Mouse (Mus musculus): ENCODE measurements around the gene Smad6. TPM values are rescaled to one million over a fixed set of nuclear protein-coding genes. Genes with fewer than 3 reads are reported as not detected.
A peak's percentile ranks its signal among the peaks of the same experiment; 100 is the strongest.

Smad6 gene
- 1.8 and 1.9 TPM in 2 replicates for polyA plus RNA-seq (2014; fragmentation: Nextera tagmentation; extraction: Ambion mirVana)

DNA sequence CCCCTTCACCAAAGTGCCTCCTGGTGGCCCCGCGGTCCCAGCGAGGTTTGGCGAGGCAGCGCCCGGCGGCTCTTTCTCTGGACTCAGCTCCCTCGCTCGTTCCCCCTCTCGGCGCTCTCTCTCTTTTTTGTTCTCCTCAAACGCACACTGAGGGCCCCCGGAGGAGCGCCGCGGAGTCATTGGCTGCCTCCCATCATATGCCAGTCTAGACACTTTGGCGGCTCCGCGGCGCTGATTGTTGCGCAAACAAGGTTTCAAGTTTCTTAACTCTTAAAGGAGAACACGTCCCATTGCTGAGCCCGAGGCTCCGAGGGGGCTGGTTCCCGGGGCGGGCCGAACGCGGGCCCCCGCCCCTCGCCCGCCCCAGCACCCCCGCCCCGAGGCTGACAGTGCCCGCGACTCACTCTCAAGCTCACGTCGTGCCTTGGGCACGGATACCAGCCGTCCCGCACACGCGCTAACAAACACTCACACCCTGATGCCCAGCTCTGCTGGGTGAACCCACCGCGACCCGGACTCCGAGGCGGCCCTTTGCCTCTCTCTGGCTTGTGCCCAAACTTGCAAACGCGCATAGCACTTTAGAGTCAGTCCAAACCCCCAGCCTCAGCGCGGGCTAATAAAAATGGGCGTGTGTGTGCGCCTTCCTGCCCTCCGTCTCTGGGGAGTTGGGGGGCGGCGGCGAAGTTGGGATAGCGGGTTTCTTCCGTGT, at the start of gene Smad6:
Gene Smad6, minus strand, starts transcription at position 207 of the 709 bp plus-strand sequence.
- H3K9me3 ChIP-seq (replicated peaks; ENCODE audit: control insufficient read depth, low read length), result no peaks in the 10 kb centered on the region
- DNase-seq (ENCODE audit: low spot score) (peak; percentile 96), ATAC-seq (peak; percentile 63)
- H3K4me3 ChIP-seq (ENCODE audit: low read depth, low read length), result peak within 1 kb of the TSS; percentile 53
- H3K36me3 ChIP-seq (ENCODE audit: control insufficient read depth, insufficient read depth, low read length), result no peaks in the 10 kb centered on the region
- H3K27ac ChIP-seq (ENCODE audit: low read depth, low read length), result peak within 1 kb of the TSS; percentile 78
- WGBS, result under 1% methylated on average over 56 of the region's 60 CpGs
- H3K9ac ChIP-seq (ENCODE audit: low read length), result peak within 1 kb of the TSS; percentile 78
- H3K4me2 ChIP-seq (ENCODE audit: low read length), result peak within 1 kb of the TSS; percentile 89
- H3K4me1 ChIP-seq (ENCODE audit: control insufficient read depth, insufficient read depth, low read length), result peaks cover 23% of the 10 kb centered on the region
- H3K27me3 ChIP-seq (replicated peaks; ENCODE audit: control insufficient read depth, insufficient read depth, low read length), result peaks cover 21% of the 10 kb centered on the region

DNA sequence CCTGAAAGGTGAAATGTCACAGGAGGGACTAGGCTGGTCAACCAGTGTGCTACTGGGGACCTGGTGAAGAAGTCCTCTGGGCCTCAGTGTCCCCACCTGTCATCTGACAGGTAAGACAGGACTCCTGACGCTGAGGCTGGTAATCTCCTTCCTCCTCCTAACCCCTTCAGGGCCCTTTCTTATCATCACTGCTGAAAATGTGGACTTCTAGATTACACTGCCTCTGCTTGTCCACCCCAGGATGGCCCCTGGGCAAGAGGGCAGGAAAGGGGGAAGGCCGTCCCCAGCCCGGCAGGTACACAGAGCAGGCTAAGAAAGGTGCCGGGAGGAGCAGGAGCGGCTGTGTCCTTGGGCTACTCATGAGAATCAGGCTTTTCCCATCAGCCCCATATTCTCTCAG, 48.8 kb upstream of the Smad6 start:
- Histone ChIP-seq H3K27me3 (replicated peaks; ENCODE audit: control insufficient read depth, insufficient read depth, low read length) (no peaks in the 10 kb centered on the region), H3K9me3 (replicated peaks; ENCODE audit: control insufficient read depth, low read length) (no peaks in the 10 kb centered on the region), H3K4me3 (ENCODE audit: low read depth, low read length) (no peak overlapping the region), H3K36me3 (ENCODE audit: control insufficient read depth, insufficient read depth, low read length) (no peaks in the 10 kb centered on the region), H3K9ac (ENCODE audit: low read length) (no peak overlapping the region), H3K4me2 (ENCODE audit: low read length) (no peak overlapping the region), H3K4me1 (ENCODE audit: control insufficient read depth, insufficient read depth, low read length) (0 out of 2 replicates have a peak, but pooled peaks cover 2% of the 10 kb centered on the region), H3K27ac (ENCODE audit: low read depth, low read length) (no peak overlapping the region)
- ATAC-seq, result no peak
- no peak for DNase-seq (ENCODE audit: low spot score)
- WGBS, result 93% methylated on average over 5 of the region's 5 CpGs

DNA sequence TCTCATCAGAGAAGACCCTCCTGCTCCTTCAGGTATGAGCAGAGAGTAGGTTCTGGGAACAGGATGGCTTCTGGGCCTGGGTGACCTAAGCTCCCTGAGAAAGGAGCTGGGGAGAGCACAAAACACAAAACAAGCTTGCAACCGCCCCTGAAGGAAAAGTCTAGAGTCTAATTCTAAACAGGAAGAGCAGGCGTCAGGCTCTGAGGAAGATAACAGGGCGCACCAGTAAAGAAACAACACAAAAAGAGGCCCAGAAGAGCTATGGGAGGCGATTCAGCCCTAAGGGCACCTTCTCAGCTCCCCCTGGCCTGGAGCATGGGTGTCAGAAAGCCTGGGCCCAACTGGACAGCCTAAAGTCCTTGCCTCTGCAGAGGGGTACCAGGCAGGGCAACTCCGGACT, 47.3 kb upstream of the Smad6 start:
- no peak overlapping the region for H3K4me2 ChIP-seq (ENCODE audit: low read length)
- ATAC-seq (no peak), DNase-seq (ENCODE audit: low spot score) (no peak)
- H3K27me3 ChIP-seq (replicated peaks; ENCODE audit: control insufficient read depth, insufficient read depth, low read length), result no peaks in the 10 kb centered on the region
- H3K4me1 ChIP-seq (ENCODE audit: control insufficient read depth, insufficient read depth, low read length), result 0 out of 2 replicates have a peak, but pooled peaks cover 2% of the 10 kb centered on the region
- no peak overlapping the region for H3K4me3 ChIP-seq (ENCODE audit: low read depth, low read length)
- H3K9ac ChIP-seq (ENCODE audit: low read length), result no peak overlapping the region
- H3K9me3 ChIP-seq (replicated peaks; ENCODE audit: control insufficient read depth, low read length), result no peaks in the 10 kb centered on the region
- WGBS, result 86% methylated on average over 5 of the region's 5 CpGs
- H3K27ac ChIP-seq (ENCODE audit: low read depth, low read length), result no peak overlapping the region
- H3K36me3 ChIP-seq (ENCODE audit: control insufficient read depth, insufficient read depth, low read length), result no peaks in the 10 kb centered on the region

DNA sequence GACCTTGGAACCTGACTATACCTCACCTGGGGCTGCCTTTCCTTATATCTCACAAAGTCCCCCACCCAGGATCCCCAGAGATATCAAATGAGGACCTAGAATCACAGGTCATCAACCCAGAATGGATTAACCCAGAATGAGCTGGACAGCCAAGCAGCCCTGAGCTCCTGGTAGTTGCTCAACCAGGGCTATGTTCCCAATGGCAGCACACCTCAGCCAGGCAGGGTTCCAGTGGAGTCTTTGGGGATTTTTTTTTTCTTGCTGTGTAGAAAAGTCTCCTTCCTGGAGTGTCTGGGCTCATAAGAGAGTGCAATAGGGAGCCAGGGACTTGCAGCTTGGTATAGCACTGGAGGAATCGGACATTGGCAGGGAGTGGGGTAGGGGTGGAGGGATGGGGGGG, 46.7 kb upstream of the Smad6 start:
- no peak for DNase-seq (ENCODE audit: low spot score)
- Histone ChIP-seq H3K9me3 (replicated peaks; ENCODE audit: control insufficient read depth, low read length) (no peaks in the 10 kb centered on the region), H3K4me3 (ENCODE audit: low read depth, low read length) (no peak overlapping the region), H3K27ac (ENCODE audit: low read depth, low read length) (no peak overlapping the region), H3K36me3 (ENCODE audit: control insufficient read depth, insufficient read depth, low read length) (no peaks in the 10 kb centered on the region), H3K27me3 (replicated peaks; ENCODE audit: control insufficient read depth, insufficient read depth, low read length) (no peaks in the 10 kb centered on the region), H3K9ac (ENCODE audit: low read length) (no peak overlapping the region), H3K4me1 (ENCODE audit: control insufficient read depth, insufficient read depth, low read length) (0 out of 2 replicates have a peak, but pooled peaks cover 2% of the 10 kb centered on the region), H3K4me2 (ENCODE audit: low read length) (no peak overlapping the region)
- no peak for ATAC-seq
- 100% methylated on average over 1 of the region's 1 CpGs for WGBS

DNA sequence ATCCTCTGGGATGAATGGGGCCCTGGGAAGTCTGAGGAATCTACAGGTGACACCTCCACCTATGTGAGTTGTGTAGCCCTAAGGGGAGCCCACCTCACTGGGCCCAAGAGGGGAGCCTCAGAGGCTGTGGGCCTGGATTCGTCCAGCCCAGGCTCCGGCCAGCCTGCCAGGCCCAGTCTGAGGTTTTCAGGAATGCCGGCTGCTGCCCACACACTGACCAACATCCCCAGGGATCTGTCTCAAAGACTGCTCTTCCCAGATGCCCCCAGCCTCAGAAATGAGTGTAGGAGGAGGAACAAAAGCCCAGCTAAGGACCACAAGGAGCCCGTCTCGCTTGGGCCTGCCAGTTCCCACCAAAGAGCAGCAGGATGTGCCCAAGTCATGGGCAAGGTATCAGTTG, 45.9 kb upstream of the Smad6 start:
- no peak overlapping the region for H3K4me2 ChIP-seq (ENCODE audit: low read length)
- H3K36me3 ChIP-seq (ENCODE audit: control insufficient read depth, insufficient read depth, low read length), result no peaks in the 10 kb centered on the region
- H3K4me1 ChIP-seq (ENCODE audit: control insufficient read depth, insufficient read depth, low read length), result 0 out of 2 replicates have a peak, but pooled peaks cover 2% of the 10 kb centered on the region
- H3K27ac ChIP-seq (ENCODE audit: low read depth, low read length), result no peak overlapping the region
- DNase-seq (ENCODE audit: low spot score) (no peak), ATAC-seq (no peak)
- H3K27me3 ChIP-seq (replicated peaks; ENCODE audit: control insufficient read depth, insufficient read depth, low read length), result no peaks in the 10 kb centered on the region
- H3K4me3 ChIP-seq (ENCODE audit: low read depth, low read length), result no peak overlapping the region
- H3K9me3 ChIP-seq (replicated peaks; ENCODE audit: control insufficient read depth, low read length), result no peaks in the 10 kb centered on the region
- no peak overlapping the region for H3K9ac ChIP-seq (ENCODE audit: low read length)
- WGBS, result 88% methylated on average over 5 of the region's 5 CpGs

DNA sequence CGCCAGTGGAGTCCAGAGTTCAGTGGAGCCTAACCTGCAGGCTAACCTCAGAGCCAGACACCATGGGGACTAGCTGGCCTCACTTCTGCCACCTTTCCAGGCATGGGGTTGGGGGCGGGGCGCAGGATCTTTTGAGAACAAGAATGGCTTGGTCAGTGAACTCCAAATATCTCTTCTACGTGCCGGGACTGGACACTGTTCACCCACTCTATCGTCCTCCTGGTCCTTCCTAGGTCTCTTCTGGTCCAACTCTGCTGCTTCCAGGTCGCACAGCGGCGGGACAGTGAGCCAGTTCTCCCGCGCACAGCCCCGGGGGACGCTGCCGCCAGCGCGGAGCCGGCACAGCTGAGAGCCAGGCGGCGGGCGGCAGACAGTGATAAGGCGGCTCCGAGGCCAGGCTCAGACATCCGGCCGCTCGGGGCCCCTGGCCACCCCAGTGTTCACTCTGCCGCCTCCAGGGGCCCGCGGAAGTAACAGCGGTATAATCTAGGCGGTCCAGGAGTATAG, 38.2 kb upstream of the Smad6 start:
- no peaks in the 10 kb centered on the region for H3K27me3 ChIP-seq (replicated peaks; ENCODE audit: control insufficient read depth, insufficient read depth, low read length)
- no peak overlapping the region for H3K27ac ChIP-seq (ENCODE audit: low read depth, low read length)
- peak overlapping the region; percentile 43 for H3K4me2 ChIP-seq (ENCODE audit: low read length)
- DNase-seq (ENCODE audit: low spot score), result peak; percentile 17
- H3K9me3 ChIP-seq (replicated peaks; ENCODE audit: control insufficient read depth, low read length), result no peaks in the 10 kb centered on the region
- no peaks in the 10 kb centered on the region for H3K36me3 ChIP-seq (ENCODE audit: control insufficient read depth, insufficient read depth, low read length)
- no peak overlapping the region for H3K4me3 ChIP-seq (ENCODE audit: low read depth, low read length)
- H3K9ac ChIP-seq (ENCODE audit: low read length), result peak overlapping the region; percentile 41; the same call in 1 of the 2 replicates
- no peak for ATAC-seq
- 3% methylated on average over 30 of the region's 30 CpGs for WGBS
- H3K4me1 ChIP-seq (ENCODE audit: control insufficient read depth, insufficient read depth, low read length), result peaks cover 13% of the 10 kb centered on the region

DNA sequence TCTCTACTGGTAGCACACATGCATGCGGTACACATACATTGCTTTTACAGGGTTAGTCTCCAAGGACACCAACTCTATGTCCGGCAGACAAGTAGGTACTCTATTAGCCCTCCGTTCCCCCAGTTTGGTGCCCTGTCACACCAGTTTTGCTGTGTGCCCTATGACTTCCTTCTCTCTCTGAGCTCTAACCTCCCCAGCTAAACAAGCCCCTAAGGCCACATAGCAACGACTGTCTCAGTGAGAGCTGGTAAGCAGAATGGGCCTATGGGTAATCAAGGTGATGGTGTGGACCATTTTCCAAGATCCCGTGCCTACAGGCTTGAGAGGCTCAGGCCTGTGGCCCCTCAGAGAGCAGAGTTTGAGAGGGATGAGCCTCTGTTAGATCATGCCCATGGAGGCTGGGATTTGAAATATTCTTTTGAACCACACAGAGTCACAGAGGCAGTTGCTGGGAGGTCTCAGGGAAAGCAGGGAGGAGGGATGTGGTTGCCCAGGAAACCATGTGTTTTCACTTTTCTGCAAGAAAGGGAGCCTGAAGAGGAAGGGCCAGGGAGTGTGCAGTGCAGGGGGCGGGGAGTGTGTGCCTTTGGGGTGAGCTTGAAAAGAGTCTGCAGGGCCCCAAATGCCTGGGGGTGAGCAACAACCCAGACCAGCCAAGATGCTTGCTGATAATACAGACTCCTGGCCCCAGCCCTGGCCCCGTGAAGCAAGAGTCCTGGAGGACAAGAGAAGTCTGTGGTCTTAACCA, 36.2 kb upstream of the Smad6 start:
- Histone ChIP-seq H3K36me3 (ENCODE audit: control insufficient read depth, insufficient read depth, low read length) (no peaks in the 10 kb centered on the region), H3K9me3 (replicated peaks; ENCODE audit: control insufficient read depth, low read length) (no peaks in the 10 kb centered on the region), H3K4me1 (ENCODE audit: control insufficient read depth, insufficient read depth, low read length) (peaks cover 13% of the 10 kb centered on the region), H3K4me3 (ENCODE audit: low read depth, low read length) (no peak overlapping the region), H3K27ac (ENCODE audit: low read depth, low read length) (no peak overlapping the region), H3K4me2 (ENCODE audit: low read length) (no peak overlapping the region), H3K9ac (ENCODE audit: low read length) (no peak overlapping the region), H3K27me3 (replicated peaks; ENCODE audit: control insufficient read depth, insufficient read depth, low read length) (no peaks in the 10 kb centered on the region)
- ATAC-seq (peak; percentile 40; the same call in 1 of the 2 replicates), DNase-seq (ENCODE audit: low spot score) (peak; percentile 62)
- WGBS, result 47% methylated on average over 7 of the region's 7 CpGs

DNA sequence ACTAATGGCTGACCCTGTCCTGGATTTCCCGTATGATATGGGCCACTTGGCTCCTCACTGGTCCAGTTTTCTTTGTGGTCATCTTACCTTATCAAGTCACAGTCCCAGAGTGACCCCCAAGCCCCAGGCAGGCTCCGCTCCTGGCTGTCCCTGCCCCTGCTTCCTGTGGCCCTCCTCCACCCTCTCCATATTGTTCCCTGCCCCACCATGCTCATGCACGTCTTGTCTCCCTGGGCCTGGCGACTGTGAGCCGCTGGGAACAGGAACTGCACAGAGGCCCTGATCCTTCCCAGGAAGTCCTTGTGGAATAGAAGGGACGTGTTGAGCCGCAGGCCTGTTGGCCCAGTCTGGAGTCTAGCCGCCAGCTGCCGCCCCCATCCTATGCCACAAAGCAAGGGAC, 33.3 kb upstream of the Smad6 start:
- H3K36me3 ChIP-seq (ENCODE audit: control insufficient read depth, insufficient read depth, low read length), result no peaks in the 10 kb centered on the region
- no peak for ATAC-seq
- no peak overlapping the region for H3K4me2 ChIP-seq (ENCODE audit: low read length)
- H3K9me3 ChIP-seq (replicated peaks; ENCODE audit: control insufficient read depth, low read length), result no peaks in the 10 kb centered on the region
- no peak overlapping the region for H3K27ac ChIP-seq (ENCODE audit: low read depth, low read length)
- 74% methylated on average over 9 of the region's 9 CpGs for WGBS
- DNase-seq (ENCODE audit: low spot score), result no peak
- no peaks in the 10 kb centered on the region for H3K27me3 ChIP-seq (replicated peaks; ENCODE audit: control insufficient read depth, insufficient read depth, low read length)
- peaks cover 15% of the 10 kb centered on the region for H3K4me1 ChIP-seq (ENCODE audit: control insufficient read depth, insufficient read depth, low read length)
- no peak overlapping the region for H3K4me3 ChIP-seq (ENCODE audit: low read depth, low read length)
- no peak overlapping the region for H3K9ac ChIP-seq (ENCODE audit: low read length)

DNA sequence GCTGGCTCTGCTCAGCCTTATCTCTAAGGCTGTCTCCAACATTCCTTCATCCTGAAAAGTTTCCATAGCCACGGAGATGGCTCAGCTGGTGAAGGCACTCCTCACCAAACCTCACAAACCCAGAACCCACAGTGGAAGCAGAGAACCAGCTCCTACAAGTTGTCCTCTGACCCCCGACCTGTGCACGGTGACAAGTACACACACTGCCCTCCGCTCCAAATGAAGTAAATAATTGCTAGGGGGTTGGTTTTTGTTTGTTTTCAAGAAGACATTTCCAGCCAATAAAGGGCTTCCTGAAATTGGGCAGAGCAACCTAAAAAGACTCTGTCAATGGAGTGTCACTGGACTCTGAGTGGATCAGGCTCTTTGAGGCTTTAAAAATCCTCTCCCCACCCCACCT, 31.9 kb upstream of the Smad6 start:
- H3K4me2 ChIP-seq (ENCODE audit: low read length), result no peak overlapping the region
- ATAC-seq, result no peak
- no peaks in the 10 kb centered on the region for H3K27me3 ChIP-seq (replicated peaks; ENCODE audit: control insufficient read depth, insufficient read depth, low read length)
- H3K36me3 ChIP-seq (ENCODE audit: control insufficient read depth, insufficient read depth, low read length), result no peaks in the 10 kb centered on the region
- DNase-seq (ENCODE audit: low spot score), result no peak
- H3K4me3 ChIP-seq (ENCODE audit: low read depth, low read length), result no peak overlapping the region
- 77% methylated on average over 4 of the region's 4 CpGs for WGBS
- peaks cover 21% of the 10 kb centered on the region for H3K4me1 ChIP-seq (ENCODE audit: control insufficient read depth, insufficient read depth, low read length)
- no peaks in the 10 kb centered on the region for H3K9me3 ChIP-seq (replicated peaks; ENCODE audit: control insufficient read depth, low read length)
- H3K9ac ChIP-seq (ENCODE audit: low read length), result no peak overlapping the region
- no peak overlapping the region for H3K27ac ChIP-seq (ENCODE audit: low read depth, low read length)

All from forebrain, embryonic 14.5 days (tissue).